Mouse (Mus musculus) heart, embryonic 12.5 days (tissue): ENCODE measurements around the gene Il17rd. TPM values are rescaled to one million over a fixed set of nuclear protein-coding genes. Genes with fewer than 3 reads are reported as not detected.

Source experiments
- ATAC-seq: fragments of 200-750 bp; cut with Nextera tagmentation; 2 replicates; pipeline ENCODE4 v1.8.0; 2017; ENCODE audit warnings: moderate TSS enrichment, moderate library complexity; ENCODE audit not compliant: insufficient number of reproducible peaks, low FRiP score
- H3K27ac ChIP-seq: fragments of 300-500 bp; sonication (generic); 2 replicates; pipeline ENCODE4 v1.5.1; 2016; ENCODE audit warnings: mild to moderate bottlenecking, moderate library complexity; ENCODE audit not compliant: poor library complexity, severe bottlenecking
- H3K27me3 ChIP-seq: fragments of 300-500 bp; sonication (generic); replicated peaks from 2 replicates; pipeline ENCODE4 v1.6.1; 2016; ENCODE audit warnings: mild to moderate bottlenecking, moderate library complexity
- H3K36me3 ChIP-seq: fragments of 300-500 bp; sonication (generic); 2 replicates; pipeline ENCODE4 v1.6.1; 2016; ENCODE audit warnings: mild to moderate bottlenecking, moderate library complexity
- H3K4me1 ChIP-seq: fragments of 300-500 bp; sonication (generic); replicated peaks from 2 replicates; pipeline ENCODE4 v1.6.1; 2016; ENCODE audit warnings: mild to moderate bottlenecking
- H3K4me2 ChIP-seq: fragments of 300-500 bp; sonication (generic); 2 replicates; pipeline ENCODE4 v1.6.1; 2016; ENCODE audit warnings: mild to moderate bottlenecking, moderate library complexity
- H3K4me3 ChIP-seq: fragments of 300-500 bp; sonication (generic); 2 replicates; pipeline ENCODE4 v1.5.1; 2016; ENCODE audit warnings: mild to moderate bottlenecking
- H3K9ac ChIP-seq: fragments of 300-500 bp; sonication (generic); 2 replicates; pipeline ENCODE4 v1.6.1; 2016; ENCODE audit warnings: mild to moderate bottlenecking, moderate library complexity
- H3K9me3 ChIP-seq: fragments of 300-500 bp; sonication (generic); replicated peaks from 2 replicates; pipeline ENCODE4 v1.6.1; 2016; ENCODE audit warnings: mild to moderate bottlenecking, moderate library complexity
- WGBS: fragments of 180-500 bp; shearing (Covaris S2); methylation state at CpG from one replicate; pipeline ENCODE4 v1.1.7; 2016; 5-methylcytosine and 5-hydroxymethylcytosine counted together
- polyA plus RNA-seq: library from polyadenylated mRNA; unstranded; fragments of >200 nt; fragmentation: Nextera tagmentation; extraction: Ambion mirVana; gene quantifications from 2 replicates; pipeline ENCODE4 v1.2.1, GENCODE M21; 2016

The Il17rd gene
- polyA plus RNA-seq, 1 experiment from 2014 or later = 1.5 TPM

- Histone ChIP-seq H3K36me3 (no peaks in the 10 kb centered on the region), H3K4me2 (no peak overlapping the region), H3K4me3 (no peak overlapping the region), H3K9ac (no peak overlapping the region), H3K4me1 (peaks cover 64% of the 10 kb centered on the region), H3K27ac (no peak overlapping the region), H3K9me3 (no peaks in the 10 kb centered on the region), H3K27me3 (no peaks in the 10 kb centered on the region)
- WGBS = 44% methylated on average over 6 of the region's 6 CpGs
- ATAC-seq = no peak
These were observed 29.1 kb downstream of the Il17rd start for GRCm38 (mm10) chr14:27067866-27068271.

DNA sequence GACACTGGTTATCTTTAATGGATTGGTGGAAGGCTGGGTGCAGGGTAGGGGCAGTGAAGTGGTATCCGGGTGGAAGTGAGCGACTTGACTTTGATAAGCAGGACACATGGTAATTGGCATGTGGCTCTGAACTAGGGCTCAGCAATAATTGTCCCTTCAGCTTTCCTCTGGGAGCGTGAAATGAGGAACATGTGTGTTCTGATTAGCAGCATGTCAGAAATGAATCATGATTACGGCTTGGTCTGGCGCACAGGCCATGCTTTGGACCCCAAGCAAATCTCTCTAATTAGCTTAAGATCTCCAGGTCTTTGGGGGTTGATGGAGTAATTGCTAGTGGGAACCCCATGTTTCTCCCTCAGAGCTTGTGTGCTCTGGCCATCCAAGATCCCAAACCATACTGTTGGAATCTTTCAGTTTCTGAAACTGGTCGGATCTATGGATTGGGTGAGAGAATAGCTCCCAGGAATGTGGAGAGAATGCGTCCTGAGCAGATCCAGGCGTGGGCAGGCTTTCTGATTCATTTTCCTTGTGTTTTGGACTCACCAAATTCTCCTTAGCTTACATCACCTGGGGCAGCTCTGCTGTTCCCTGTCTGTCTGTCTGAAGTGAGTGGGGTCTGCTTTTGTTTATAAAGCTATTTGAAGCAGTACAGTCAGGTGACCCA, 30.8 kb downstream of the Il17rd start:
- Histone ChIP-seq H3K9ac (no peak overlapping the region), H3K4me2 (no peak overlapping the region), H3K27ac (0 out of 2 replicates have a peak overlapping the region, but pooled peaks have one; percentile 0), H3K4me3 (no peak overlapping the region), H3K4me1 (peaks cover 81% of the 10 kb centered on the region), H3K36me3 (no peaks in the 10 kb centered on the region), H3K9me3 (no peaks in the 10 kb centered on the region), H3K27me3 (no peaks in the 10 kb centered on the region)
- WGBS = 27% methylated on average over 8 of the region's 8 CpGs
- no peak for ATAC-seq

- Histone ChIP-seq H3K36me3 (no peaks in the 10 kb centered on the region), H3K4me1 (peaks cover 87% of the 10 kb centered on the region), H3K9me3 (no peaks in the 10 kb centered on the region), H3K27me3 (no peaks in the 10 kb centered on the region), H3K4me2 (no peak overlapping the region), H3K27ac (0 out of 2 replicates have a peak overlapping the region, but pooled peaks have one; percentile 0), H3K4me3 (no peak overlapping the region), H3K9ac (no peak overlapping the region)
- 31% methylated on average over 3 of the region's 3 CpGs for WGBS
- no peak for ATAC-seq
These were observed 31.4 kb downstream of the Il17rd start for GRCm38 (mm10) chr14:27070128-27070527.

DNA sequence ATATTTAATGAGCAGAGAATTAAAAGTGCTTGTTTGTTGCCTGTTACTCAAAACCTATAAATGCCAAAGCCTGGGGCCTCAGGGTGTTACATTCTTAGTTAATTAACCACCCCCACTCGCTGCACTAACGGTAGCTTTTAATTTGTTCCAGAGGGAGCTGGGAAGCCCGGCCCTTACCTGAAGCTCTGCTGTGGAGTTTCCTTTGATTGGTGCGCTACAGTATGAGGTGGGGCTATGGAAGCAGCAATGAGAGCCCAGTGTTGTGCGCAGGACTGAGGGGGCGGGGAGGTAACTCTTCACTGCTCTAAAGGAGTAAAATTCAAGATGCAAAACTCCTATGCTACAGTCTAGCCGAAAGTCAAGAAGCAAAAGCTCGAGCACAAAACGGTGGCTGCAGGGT, 32.0 kb downstream of the Il17rd start:
- no peak for ATAC-seq
- no peaks in the 10 kb centered on the region for H3K9me3 ChIP-seq
- no peaks in the 10 kb centered on the region for H3K27me3 ChIP-seq
- WGBS = 35% methylated on average over 9 of the region's 9 CpGs
- no peak overlapping the region for H3K4me3 ChIP-seq
- no peak overlapping the region for H3K9ac ChIP-seq
- H3K4me2 ChIP-seq = no peak overlapping the region
- peaks cover 91% of the 10 kb centered on the region for H3K4me1 ChIP-seq
- H3K36me3 ChIP-seq = no peaks in the 10 kb centered on the region
- H3K27ac ChIP-seq = 0 out of 2 replicates have a peak overlapping the region, but pooled peaks have one; percentile 3

GRCm38 (mm10) chr14:27071985-27072384, 33.2 kb downstream of the Il17rd start:
- no peak overlapping the region for H3K4me3 ChIP-seq
- under 1% methylated on average over 3 of the region's 3 CpGs for WGBS
- peaks cover 92% of the 10 kb centered on the region for H3K4me1 ChIP-seq
- no peaks in the 10 kb centered on the region for H3K9me3 ChIP-seq
- H3K4me2 ChIP-seq = no peak overlapping the region
- H3K9ac ChIP-seq = no peak overlapping the region
- peak overlapping the region; percentile 53 for H3K27ac ChIP-seq
- ATAC-seq = peak; percentile 40; the same call in 1 of the 2 replicates
- no peaks in the 10 kb centered on the region for H3K36me3 ChIP-seq
- no peaks in the 10 kb centered on the region for H3K27me3 ChIP-seq

GRCm38 (mm10) chr14:27075084-27075483, 36.3 kb downstream of the Il17rd start:
- H3K9me3 ChIP-seq = no peaks in the 10 kb centered on the region
- no peak overlapping the region for H3K9ac ChIP-seq
- H3K27ac ChIP-seq = no peak overlapping the region
- H3K4me1 ChIP-seq = peaks cover 73% of the 10 kb centered on the region
- no peaks in the 10 kb centered on the region for H3K36me3 ChIP-seq
- no peak overlapping the region for H3K4me2 ChIP-seq
- WGBS = 62% methylated on average over 6 of the region's 6 CpGs
- no peak for ATAC-seq
- no peak overlapping the region for H3K4me3 ChIP-seq
- H3K27me3 ChIP-seq = no peaks in the 10 kb centered on the region

GRCm38 (mm10) chr14:27075909-27076521, 37.3 kb downstream of the Il17rd start:
- Histone ChIP-seq H3K4me1 (peaks cover 64% of the 10 kb centered on the region), H3K27ac (peak overlapping the region; percentile 91)
- WGBS = 51% methylated on average over 8 of the region's 8 CpGs

GRCm38 (mm10) chr14:27076522-27076920, 37.8 kb downstream of the Il17rd start:
- Histone ChIP-seq H3K4me1 (peaks cover 59% of the 10 kb centered on the region), H3K27me3 (no peaks in the 10 kb centered on the region), H3K4me3 (no peak overlapping the region), H3K36me3 (no peaks in the 10 kb centered on the region), H3K9ac (no peak overlapping the region), H3K4me2 (peak overlapping the region; percentile 19; the same call in 1 of the 2 replicates), H3K9me3 (no peaks in the 10 kb centered on the region), H3K27ac (peak overlapping the region; percentile 91)
- ATAC-seq = no peak
- WGBS = 26% methylated on average over 2 of the region's 2 CpGs

More at GRCm38 (mm10) chr14:27075909-27076521, 37.3 kb downstream of the Il17rd start:
- ATAC-seq = no peak
- H3K9me3 ChIP-seq = no peaks in the 10 kb centered on the region
- H3K36me3 ChIP-seq = no peaks in the 10 kb centered on the region
- peak overlapping the region; percentile 19; the same call in 1 of the 2 replicates for H3K4me2 ChIP-seq
- no peak overlapping the region for H3K4me3 ChIP-seq
- no peak overlapping the region for H3K9ac ChIP-seq
- H3K27me3 ChIP-seq = no peaks in the 10 kb centered on the region

DNA sequence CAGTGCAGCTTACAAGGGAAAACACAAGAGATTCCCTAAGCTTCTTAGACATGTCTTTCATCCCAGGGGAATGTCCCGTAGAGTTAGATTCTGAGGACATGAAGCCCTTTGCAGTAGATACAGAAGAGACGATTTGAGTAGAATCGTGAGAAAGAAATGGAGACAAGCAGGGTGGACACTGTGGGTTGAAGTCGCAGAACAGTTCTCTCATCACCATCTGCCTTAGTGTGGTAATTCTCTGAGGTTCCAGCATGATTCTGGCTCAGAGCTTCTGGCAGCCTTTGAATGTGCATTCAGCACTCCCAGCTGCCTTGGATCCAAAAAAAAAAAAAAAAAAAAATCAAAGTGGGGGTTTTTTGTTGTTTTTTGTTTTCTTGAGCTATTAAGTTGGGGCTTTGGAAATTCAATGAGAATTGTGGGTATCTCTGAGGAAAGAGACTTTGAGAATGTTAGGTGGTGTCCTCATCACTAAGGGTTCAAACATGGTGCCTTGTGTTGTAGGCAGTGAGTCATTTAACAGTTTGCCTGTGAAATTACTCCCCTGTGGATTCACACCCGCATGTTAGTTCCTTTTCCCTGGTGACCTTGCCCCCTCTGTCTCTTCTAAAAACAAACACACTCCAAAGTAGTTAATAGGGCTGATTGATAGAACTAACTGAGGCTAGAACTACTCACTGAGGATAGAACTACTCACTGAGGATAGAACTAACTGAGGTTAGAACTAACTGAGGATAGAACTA, 43.0 kb downstream of the Il17rd start:
- WGBS = 57% methylated on average over 5 of the region's 5 CpGs
- no peaks in the 10 kb centered on the region for H3K36me3 ChIP-seq
- H3K4me2 ChIP-seq = no peak overlapping the region
- peaks cover 8% of the 10 kb centered on the region for H3K4me1 ChIP-seq
- ATAC-seq = no peak
- H3K4me3 ChIP-seq = no peak overlapping the region
- no peaks in the 10 kb centered on the region for H3K27me3 ChIP-seq
- no peaks in the 10 kb centered on the region for H3K9me3 ChIP-seq
- H3K9ac ChIP-seq = no peak overlapping the region
- no peak overlapping the region for H3K27ac ChIP-seq

DNA sequence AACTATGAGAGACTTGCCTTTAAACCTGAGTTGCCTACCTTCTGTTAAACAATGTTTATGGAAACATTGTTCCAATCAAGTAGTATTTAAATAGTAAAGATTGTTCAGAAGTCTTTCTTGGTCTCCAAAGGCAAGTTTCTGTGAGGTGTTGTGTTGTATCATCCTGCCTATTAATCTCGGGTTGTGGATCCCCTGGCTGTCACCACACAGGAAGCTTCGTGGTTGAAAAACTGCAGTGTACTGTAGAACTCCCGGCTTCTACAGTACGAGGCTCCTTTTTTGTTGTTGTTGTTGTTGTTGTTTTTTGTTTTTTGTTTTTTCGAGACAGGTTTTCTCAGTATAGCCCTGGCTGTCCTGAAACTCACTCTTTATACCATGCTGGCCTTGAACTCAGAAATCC, 46.7 kb downstream of the Il17rd start:
- Histone ChIP-seq H3K27me3 (no peaks in the 10 kb centered on the region), H3K9ac (no peak overlapping the region), H3K9me3 (no peaks in the 10 kb centered on the region), H3K27ac (no peak overlapping the region), H3K36me3 (peaks cover 8% of the 10 kb centered on the region), H3K4me1 (no peaks in the 10 kb centered on the region), H3K4me2 (no peak overlapping the region), H3K4me3 (no peak overlapping the region)
- ATAC-seq = no peak
- 53% methylated on average over 5 of the region's 5 CpGs for WGBS

- ATAC-seq = no peak
- H3K9me3 ChIP-seq = no peaks in the 10 kb centered on the region
- no peaks in the 10 kb centered on the region for H3K4me1 ChIP-seq
- H3K27me3 ChIP-seq = no peaks in the 10 kb centered on the region
- no peak overlapping the region for H3K4me3 ChIP-seq
- no peak overlapping the region for H3K9ac ChIP-seq
- 79% methylated on average over 4 of the region's 4 CpGs for WGBS
- H3K27ac ChIP-seq = no peak overlapping the region
- peaks cover 8% of the 10 kb centered on the region for H3K36me3 ChIP-seq
- no peak overlapping the region for H3K4me2 ChIP-seq
These were observed 47.3 kb downstream of the Il17rd start for GRCm38 (mm10) chr14:27085999-27086398.
